Comparison of ENCODE assay signal across 17 mouse cellular contexts in the genomic region with DNA sequence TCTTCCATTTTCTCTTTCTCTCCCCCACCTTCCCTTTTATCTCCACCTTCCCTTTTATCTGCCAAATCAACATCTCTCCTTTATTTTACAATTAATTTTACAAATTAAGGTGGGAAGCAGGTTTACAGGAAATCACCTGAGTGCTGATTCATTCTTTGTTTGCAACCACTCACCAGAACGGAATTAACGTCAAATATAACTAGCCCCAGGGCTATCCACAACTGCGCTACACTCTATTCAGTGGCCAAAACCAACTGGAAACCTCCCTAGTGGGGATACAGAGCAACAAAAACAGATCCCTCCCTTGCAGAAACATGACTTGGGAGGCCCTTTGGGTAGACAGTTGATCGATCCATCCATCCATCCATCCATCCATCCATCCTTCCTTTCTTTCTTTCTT.
"Had no signal": no experiment of that assay in that cellular context is flagged by ENCODE, and none has a peak within 500 bp of the region (broad histone marks: within the 10 kb centered on the region; RNA-seq: fewer than 3 reads in every experiment).

No protein-coding gene starts in this region.

- H3K4me1 ChIP-seq: lung, embryonic 15.5 days; midbrain, embryonic 13.5 days; midbrain, embryonic 15.5 days; neural tube, embryonic 12.5 days; stomach, embryonic 15.5 days had no signal

- H3K27me3 ChIP-seq: lung, embryonic 15.5 days; megakaryocyte, embryonic 14.5 days; midbrain, embryonic 13.5 days; midbrain, embryonic 15.5 days; neural tube, embryonic 12.5 days; stomach, embryonic 15.5 days had no signal

- H3K4me2 ChIP-seq: lung, embryonic 15.5 days; midbrain, embryonic 11.5 days; midbrain, embryonic 13.5 days; midbrain, embryonic 15.5 days; neural tube, embryonic 12.5 days; stomach, embryonic 15.5 days had no signal

- H3K36me3 ChIP-seq: lung, embryonic 15.5 days; midbrain, embryonic 15.5 days; stomach, embryonic 15.5 days had no signal

- ATAC-seq: liver, postnatal 0 days; lung, postnatal 0 days; midbrain, embryonic 13.5 days; midbrain, embryonic 15.5 days had no signal

- DNase-seq: liver, postnatal 0 days; lung, adult 2 months; lung, postnatal 14 days; lung, postnatal 36 days; right cerebral cortex, postnatal 14 days; thymus, adult 18-20 months; thymus, postnatal 14 days; thymus, postnatal 36 days had no signal

- H3K9ac ChIP-seq: liver, postnatal 0 days; lung, embryonic 15.5 days; midbrain, embryonic 13.5 days; midbrain, embryonic 15.5 days; neural tube, embryonic 12.5 days; stomach, embryonic 15.5 days had no signal

- H3K27ac ChIP-seq: lung, embryonic 15.5 days; macrophage; midbrain, embryonic 13.5 days; midbrain, embryonic 15.5 days; neural tube, embryonic 12.5 days; stomach, embryonic 15.5 days had no signal

- H3K4me3 ChIP-seq: lung, embryonic 15.5 days; megakaryocyte, embryonic 14.5 days; midbrain, embryonic 13.5 days; midbrain, embryonic 15.5 days; neural tube, embryonic 12.5 days; stomach, embryonic 15.5 days had no signal

- H3K9me3 ChIP-seq: lung, embryonic 15.5 days; megakaryocyte, embryonic 14.5 days; midbrain, embryonic 13.5 days; midbrain, embryonic 15.5 days; stomach, embryonic 15.5 days had no signal
